Mouse (Mus musculus) c-Kit-positive CD71-negative TER-119-negative erythroid progenitor cells, embryonic 14.5 days (primary cell): ENCODE results near the gene Scaf8.
"Not testable (repeated sequence)": the region's sequence is repeated elsewhere in the genome, so short reads cannot be mapped to it uniquely, and the experiment has no call there.

Experiments used
- DNase-seq: peaks from one replicate; pipeline ENCODE4 v3.0.0-alpha.2; 2013; ENCODE audit warnings: low read depth

Gene Scaf8

DNA sequence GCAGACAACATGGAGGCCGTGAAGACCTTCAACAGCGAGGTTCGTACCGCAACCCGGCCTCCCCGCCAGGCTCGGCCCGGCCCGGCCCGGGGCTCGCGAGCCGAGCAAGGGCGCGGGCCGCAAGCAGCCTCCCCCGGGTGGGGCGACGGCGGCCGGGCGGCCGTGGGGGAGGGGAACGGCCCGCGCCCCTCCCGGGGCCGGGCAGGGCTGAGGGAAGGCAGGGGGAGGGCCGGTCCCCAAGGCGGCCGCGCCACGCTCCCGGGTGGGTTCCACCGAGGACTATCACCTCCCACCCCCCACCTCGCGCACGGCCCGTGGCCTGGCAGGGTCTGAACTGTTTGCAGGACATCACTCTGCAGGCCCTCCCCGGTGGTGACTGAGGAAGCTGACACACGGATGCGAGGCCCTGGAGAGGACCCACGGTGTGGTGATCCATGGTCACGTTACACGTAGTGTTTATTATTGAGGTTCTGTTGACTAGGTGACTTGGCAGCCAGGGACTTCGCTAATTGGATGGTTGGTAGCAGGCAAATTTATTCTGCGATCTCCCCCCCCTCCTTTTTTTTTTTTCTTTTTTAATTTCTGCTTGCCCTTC is 705 bp downstream of the Scaf8 start:
- DNase-seq = no peak

DNA sequence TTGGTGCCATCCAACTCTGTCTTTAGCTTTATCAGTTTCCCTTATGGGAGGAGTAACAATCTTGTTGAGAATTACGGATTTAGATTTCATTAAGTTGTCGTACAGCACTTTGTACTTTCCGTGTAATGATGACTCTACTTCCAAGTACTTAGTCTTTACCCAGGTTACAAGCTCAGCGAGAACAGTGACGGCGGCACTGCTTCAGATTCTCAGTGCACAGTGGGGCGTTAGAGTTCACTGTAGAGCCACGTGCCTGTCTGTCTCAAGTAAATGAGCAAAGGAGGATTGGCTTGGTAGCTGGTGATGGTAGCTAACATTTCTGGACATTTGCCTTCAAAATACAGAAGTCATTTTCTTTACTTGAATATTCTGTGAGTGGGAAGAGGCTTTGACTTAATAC is 6.2 kb downstream of the Scaf8 start:
- DNase-seq = not testable (repeated sequence)

DNA sequence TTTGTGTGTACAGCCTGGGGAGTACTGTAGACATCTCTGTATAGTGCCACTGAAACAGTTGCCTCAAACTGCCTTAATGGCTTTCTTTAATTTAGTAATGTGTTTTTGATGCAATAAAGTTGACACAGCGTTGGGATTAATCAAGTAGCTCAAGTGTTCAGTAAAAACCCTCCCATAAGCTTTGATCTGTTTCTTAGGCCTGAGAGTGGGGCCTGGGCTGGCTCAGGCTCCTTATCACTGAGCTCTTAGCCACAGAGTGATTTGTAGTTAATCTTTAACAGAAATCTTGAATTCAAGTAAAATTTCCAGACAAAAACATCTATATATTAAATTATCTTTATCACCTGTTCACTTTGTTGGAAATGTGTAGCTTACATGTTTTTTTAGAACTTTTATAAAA is 8.8 kb downstream of the Scaf8 start:
- not testable (repeated sequence) for DNase-seq

DNA sequence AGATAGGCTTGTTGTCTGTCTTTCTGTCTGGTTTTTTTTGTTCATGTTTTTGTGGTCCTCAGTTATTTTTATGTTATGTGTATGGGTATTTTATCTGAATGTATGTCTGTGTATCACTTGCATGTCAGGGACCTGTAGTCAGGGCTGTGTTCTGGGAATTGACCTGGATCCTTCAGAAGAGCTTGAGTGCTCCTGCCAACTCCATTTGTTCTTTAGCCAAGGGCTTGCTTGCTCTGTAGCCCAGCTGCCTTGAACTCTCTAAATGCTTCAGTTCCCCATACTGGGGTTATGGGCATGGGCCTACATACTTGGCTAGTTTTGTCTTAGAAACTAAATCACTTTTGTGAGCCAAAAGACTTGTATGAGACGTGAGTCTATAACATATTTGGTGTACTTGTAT is 13.9 kb downstream of the Scaf8 start:
- DNase-seq = no peak

DNA sequence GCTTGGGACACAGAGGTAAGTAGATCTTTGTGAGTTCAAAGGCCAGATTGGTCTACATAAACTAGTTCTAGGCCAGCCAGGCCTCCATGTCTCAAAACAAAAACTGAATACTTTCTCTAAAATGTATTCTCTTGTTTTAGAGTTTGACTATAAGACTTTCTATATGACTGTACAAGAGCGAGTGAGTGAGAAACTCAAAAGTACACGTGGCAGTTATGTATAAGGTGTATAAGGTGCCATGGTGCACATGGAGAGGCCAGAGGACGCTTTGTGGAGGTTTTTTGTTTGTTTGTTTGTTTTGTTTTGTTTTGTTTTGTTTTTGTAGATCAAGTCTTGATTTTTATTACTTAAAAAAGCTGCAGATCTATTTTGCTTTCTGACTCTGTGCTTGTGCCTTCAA is 15.0 kb downstream of the Scaf8 start:
- no peak for DNase-seq

DNA sequence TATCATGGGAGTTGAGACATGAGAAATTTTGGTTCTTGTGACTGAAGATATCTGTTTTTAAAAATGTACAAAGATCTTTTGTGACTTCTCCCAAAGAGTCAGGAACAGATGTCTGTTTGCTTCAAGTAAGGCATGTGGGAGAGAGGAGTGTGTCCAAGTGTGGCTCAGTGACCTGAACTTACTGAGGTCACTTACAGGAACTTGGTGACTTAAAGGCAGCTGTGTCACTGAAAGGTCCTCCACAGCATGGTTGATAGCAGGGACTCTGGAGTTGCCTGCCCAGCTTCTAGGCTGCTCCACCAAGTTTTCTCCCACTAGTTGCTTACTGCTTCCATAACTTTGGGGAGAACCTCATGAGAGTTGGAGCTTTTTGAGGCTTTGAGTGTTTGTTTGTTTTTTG is 20.6 kb downstream of the Scaf8 start:
- no peak for DNase-seq

DNA sequence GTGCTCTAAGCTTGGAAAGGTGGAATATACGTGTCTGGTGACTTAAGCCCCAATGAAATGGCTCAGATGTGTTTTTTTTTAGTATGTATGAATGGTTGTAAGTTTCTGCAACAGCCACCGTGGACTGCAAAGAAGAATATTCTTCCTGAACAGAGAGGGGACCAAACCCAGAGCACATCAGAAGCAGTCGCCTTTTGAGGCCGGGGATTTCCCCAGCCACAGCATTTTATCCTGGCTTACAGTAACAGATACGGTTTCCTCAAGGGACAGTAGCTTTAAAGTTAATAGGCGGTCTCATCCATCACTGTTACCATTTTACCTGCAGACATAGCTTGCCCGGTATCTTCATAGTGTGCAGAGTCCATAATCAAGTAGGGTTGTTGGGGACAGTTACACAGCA is 21.4 kb downstream of the Scaf8 start:
- no peak for DNase-seq

DNA sequence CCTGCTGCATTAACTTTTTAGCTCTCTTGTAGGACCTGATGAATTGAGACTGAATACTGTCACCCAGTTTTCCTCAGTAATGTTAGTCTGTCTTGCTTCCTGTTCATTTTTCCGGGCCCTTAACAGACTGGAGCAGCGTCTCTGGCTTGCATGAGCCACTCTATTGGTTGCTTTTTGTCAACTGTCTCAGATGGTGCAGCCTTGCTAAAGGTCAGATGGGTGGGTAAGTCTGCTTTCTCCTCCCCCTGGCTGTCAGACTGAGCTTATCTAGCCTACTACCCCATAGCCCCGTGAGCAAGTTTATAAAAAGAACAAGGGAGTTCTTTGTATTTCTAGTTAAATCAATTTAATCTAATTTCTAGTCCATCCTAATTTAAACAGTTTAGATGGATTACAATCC is 23.6 kb downstream of the Scaf8 start:
- no peak for DNase-seq

DNA sequence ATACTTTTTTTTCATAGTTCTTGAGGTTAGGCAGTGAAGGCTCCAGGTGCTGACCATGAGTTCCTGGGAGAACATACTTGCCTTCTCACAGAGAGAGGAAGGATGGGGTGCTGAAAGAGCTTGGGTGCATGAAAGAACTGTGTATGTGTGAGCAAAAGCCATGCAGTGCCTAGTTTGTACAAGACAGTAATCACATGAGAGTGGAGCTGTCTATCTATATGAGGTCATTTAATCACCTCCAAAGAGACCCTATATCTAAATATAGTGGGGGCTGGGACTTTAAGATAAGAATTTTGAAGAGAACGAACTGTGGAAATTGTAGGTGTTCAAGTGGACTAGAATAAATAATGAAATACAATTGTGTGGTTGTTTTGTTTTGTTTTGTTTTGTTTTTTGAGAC is 25.3 kb downstream of the Scaf8 start:
- DNase-seq = no peak

DNA sequence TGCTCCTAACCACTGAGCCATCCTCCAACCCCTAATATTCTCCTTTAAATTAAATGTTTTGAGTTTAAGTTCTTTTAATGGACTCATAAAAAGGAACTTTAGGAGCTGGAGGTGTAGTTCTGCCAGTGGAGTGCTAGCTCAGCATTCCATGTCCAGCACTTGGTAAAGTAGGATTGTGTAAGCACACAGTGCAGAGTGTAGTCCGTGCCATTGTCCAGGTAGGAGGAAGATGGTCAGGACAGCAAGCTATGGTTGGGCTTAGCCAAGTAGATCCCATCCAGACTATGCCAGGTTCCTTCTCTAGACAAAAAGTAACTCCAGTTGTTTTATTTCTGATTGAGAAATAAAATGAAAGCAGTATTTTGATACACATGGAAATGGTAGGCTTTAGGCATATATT is 34.1 kb downstream of the Scaf8 start:
- no peak for DNase-seq

DNA sequence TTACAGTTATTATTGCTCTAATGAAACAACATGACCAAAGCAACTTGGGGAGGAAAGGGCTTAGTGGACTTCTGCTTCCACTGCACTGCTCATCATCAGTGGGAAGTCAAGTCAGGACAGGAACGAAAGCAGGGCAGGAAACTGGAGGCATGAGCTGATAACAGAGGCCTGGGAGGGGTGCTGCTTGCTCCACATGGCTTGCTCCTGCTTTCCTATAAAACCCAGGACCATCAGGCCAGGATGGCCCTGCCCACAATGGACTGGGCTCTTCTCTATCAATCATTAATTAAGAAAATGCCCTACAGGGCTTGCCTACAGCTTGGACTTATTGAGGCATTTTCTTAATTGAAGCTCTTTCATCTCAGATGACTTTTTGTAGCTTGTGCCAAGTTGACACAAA is 34.8 kb downstream of the Scaf8 start:
- no peak for DNase-seq

DNA sequence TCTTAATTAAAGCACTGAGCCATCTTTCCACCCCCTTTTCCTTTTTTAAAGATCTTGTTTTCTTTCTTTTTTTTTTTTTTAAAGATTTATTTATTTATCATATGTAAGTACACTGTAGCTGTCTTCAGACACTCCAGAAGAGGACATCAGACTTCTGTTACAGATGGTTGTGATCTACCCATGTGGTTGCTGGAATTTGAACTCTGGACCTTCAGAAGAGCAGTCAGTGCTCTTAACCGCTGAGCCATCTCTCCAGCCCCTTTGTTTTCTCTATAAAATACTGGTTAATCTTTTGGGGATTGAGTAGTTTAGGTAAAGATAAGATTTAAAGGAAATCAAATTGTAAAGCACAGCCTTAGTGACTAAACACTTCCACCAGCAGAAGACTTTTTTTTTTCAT is 35.9 kb downstream of the Scaf8 start:
- not testable (repeated sequence) for DNase-seq

DNA sequence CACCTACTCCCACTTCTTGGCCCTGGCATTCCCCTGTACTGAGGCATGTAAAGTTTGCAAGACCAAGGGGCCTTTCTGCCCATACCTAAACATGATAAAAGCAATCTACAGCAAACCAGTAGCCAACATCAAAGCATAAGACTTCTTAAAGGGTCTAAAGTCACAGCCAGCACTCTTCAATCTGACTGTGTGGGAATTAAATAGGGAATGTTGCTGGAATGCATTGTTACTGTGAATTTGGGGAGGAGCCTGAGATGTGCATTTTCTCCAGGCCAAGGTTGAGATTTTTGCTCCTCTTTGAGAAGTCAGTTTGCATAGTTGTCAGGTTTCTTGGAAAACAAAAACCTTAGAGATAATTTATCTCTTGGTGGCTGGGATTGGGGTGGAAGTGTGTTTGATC is 36.4 kb downstream of the Scaf8 start:
- DNase-seq = no peak

DNA sequence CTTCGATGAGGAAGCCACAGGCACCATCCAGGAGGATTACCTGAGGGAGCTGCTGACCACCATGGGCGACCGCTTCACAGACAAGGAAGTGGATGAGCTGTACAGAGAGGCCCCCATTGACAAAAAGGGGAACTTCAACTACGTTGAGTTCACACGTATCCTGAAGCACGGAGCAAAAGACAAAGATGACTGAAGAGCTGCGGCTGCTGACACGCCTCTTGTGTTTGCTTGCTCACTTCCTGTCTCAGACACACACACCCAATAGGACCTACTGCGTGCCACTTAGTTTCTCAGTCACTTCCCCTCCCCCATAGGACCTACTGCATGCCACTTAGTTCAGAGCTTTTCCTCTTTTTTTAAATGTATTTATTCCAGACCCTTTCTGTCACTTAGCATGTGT is 41.4 kb downstream of the Scaf8 start:
- DNase-seq = peak; percentile 53

DNA sequence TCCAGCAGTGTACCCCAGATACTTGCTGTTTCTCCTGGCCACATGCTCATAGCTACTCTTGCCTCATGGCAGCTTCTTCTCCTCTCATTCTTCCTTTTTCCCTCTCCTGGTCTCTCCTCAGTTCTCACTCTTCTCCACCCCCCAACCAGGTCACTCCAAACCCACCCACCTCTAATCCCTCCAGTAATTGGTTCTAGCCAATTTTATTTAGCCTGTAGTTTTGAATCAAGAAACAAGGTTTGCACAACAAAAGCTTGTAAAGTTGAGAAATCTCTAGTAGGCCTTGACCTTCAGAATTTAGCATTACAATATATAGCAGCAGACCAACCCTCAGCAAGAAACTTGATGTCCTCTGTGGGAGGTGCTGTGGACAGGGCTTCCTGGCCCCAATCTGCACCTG is 42.2 kb downstream of the Scaf8 start:
- no peak for DNase-seq

DNA sequence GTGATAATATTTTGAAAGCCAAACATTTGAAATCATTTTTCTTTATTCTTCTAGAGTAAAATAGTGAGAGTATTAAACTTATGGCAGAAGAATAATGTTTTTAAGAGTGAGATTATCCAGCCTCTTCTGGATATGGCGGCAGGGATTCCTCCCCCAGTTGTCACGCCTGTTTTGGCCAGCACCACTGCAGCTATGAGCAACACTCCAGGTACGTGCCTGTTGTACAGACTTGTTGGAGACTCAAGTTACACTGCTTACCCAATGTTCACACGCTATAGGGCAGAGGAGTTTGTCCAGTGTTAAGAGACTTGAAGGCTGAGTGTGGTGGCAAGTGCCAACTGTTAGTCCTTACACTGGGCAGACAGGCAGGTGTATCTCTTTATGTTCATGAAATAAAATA is 48.1 kb downstream of the Scaf8 start:
- DNase-seq = no peak

DNA sequence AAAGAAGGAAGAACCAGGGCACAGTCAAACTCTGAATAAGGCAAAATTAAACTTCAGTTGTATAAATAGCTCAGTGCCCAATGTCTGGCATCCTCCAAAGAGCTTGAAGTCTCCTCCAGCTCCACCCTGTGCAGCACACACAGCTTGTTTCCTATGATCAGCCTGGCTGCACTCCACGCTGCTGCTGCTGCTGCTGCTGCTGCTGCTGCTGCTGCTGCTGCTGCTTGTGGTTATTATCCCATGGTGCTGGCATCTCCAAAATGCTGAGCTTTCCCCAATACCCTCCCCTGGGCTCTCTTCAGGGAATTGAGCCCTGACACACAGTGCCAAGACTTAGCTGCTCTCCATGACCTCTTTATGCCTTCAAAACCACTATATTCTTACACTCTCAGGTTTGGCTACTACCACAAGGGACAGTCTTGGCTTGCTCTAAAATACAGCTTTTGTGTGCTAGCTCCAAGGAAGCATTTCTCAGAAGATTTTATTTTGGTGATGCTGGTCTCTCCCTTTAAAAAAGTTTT is 65.7 kb downstream of the Scaf8 start:
- not testable (repeated sequence) for DNase-seq

DNA sequence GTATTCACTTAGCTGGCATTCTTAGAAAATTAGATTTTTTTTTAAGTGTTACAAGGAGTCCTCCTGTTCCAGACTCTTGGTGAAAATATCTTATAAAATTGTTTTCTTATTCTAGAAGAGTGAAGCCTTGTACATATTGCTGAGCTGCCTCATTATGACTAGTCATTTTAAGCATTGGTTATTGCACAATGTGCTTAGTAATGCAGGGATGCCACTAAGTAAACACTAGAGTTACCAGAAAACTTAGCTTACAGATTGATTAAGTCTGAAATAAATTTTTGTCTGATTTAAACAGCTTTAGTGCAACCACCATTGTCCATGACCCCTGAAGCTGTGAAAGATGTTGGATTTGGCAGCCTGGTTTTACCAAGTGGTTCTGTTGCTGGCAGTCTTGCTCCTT is 80.7 kb downstream of the Scaf8 start:
- DNase-seq = not testable (repeated sequence)

DNA sequence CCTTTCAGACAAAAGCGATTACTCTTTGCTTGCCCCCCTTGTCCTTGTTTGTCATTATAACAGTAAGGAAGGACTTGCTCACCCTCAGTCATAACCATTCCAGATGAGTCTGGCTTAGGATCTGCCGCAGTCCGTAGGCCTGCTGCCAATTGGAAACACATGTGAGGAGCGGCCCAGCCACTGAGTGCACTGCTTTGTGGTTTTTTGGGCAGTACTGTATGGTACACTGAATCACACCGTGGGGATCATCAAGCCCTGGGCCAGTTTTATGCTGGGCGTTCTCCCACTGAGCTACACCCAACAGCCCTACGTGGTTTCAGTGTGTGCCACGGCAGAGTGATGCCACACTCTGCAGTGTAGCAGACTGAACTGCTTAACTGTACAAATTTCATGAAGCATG is 85.6 kb downstream of the Scaf8 start:
- DNase-seq = no peak

DNA sequence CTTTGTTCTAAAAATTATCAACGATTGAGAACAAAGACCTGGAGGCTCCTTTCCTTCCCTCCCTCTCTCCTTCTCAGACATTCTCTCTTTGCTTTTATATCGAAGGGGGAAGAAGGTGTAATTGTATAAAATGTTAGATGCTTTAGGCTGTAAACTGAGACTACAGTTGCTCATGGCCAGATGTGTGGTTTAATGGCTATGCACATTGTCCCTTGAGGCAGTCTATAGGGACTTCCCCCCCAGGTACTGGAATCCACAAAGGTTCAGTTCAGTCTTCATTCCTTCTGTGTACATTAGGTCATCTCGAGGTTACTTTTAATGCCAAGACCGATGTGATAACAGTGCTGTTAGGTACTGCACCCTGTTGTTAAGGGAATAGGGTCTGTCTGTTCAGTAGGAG is 89.1 kb downstream of the Scaf8 start:
- no peak for DNase-seq

DNA sequence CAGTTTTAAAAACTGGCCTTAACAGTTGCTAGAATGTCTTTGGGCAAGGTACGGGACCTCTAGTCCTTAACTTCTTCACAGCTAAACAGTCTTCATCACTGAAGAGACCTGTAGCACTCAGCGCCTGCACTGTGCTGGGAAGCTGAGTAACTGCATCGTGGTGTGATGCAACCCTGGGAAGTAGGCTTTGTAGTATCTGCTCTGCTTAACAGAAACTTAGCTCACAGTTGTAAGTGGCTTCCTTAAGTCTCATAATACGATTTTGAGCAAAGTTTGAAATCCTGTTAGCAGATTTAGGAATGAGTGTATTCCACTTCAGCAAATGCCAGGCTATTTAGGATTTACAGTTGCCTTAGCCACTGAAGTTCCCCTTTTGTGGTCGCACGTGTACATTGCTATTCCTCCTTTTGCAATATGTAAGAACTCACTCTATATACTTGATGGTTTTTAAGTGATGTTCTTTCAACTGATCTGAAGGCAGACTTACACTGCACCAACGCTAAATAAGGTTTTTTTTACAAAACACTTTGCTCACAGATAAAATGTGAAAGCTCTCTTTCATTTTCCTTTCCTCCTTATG is 90.1 kb downstream of the Scaf8 start:
- DNase-seq = peak; percentile 24

DNA sequence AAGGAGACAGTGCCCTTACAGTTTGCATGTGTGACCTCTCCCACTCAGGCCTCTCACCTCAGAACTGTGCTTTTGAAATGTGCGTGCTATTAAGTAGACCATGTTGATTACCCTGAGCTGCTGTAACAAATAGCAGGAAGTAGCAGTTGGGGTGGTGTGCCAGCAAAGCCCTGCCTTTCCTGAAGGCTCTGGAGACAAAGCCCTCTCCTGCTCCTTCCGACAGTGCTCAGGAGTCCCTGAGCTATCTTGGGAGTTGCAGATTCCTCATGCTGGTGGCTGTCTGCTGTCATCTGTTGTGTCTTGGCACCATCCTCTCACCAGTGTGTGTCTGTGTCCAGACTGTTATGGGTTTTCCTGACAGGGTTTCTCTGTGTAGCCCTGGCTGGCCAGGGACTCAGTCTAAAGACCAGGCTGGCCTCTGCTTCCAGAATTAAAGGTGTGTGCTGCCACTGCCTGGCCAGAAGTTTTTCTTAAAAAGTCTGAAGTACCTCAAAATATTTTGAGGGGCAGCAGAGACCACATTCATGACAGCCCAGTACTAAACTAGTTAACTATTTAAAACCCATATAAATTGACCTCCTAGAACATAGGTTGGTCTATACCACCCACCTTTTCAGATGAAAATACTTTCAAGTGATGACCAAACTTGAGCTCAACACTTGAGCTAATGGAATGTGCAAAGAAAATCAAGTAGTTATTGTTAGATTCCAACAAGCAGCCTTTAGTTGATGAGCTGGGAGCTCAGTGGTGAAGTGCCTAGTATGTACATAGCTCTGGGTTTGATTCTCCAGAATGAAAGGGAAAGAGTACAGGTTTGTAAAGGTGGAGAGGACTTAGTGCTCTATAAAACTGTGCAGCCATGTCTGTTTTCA is 92.0 kb downstream of the Scaf8 start:
- no peak for DNase-seq

DNA sequence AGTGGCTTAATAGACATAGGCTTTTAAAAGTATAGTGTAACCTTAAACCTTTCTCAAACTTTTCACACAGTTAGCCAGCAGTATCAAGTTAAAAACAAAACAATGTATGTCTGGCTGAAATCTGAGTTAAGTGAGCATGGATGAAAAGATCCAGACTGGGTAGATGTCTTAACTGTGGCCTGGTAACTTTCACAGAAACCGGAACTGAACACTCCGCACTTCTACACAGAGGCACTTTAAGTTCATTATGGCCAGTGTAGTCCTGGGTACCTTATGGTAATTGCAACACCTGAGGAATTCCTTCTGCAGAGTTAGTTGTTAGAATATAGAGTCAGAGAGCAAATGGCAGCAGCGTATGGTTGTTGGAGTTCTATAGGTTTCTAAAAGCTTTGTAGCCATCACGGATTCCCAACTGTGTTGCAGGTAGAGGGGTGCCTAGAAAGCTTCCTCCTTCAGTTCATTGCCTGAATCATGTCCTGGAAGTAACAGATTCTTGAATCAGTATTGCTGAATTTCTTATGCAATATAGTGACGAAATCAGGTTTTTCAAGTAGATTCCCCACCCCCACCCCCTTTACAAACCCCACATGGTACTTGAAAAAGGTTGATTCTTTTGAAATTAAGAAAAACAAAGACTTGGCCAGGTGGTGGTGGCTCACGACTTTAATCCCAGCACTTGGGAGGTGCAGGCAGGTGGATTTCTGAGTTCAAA is 92.9 kb downstream of the Scaf8 start:
- DNase-seq = no peak
